ENCODE assay signal across 10 mouse cellular contexts in genomic region chr8:11981458-11981857, GRCm38 (mm10).
A peak's percentile ranks its signal among the peaks of the same experiment; 100 is the strongest.
DNase-seq lines count a peak whose midpoint lies in the region; ATAC-seq and TF ChIP-seq lines count a peak whose summit lies in the region.
"Had no signal": no experiment of that assay in that cellular context is flagged by ENCODE, and none has a peak within 500 bp of the region (broad histone marks: within the 10 kb centered on the region; RNA-seq: fewer than 3 reads in every experiment).

No protein-coding gene starts in this region.

- H3K4me1 ChIP-seq in forebrain, postnatal 0 days (ENCODE audit: insufficient read depth): no peaks in the 10 kb centered on the region
- H3K4me1 ChIP-seq in forebrain, embryonic 13.5 days: peaks cover 9% of the 10 kb centered on the region; the same call in 1 of the 2 replicates
- H3K4me1 ChIP-seq in midbrain, embryonic 11.5 days (ENCODE audit: control insufficient read depth, insufficient read depth, low read length): no peaks in the 10 kb centered on the region
- H3K4me1 ChIP-seq in midbrain, embryonic 15.5 days: no peaks in the 10 kb centered on the region
- H3K4me1 ChIP-seq in small intestine, adult 2 months (ENCODE audit: control insufficient read depth, insufficient read depth, insufficient read length, low read length): no peaks in the 10 kb centered on the region
- H3K4me1 ChIP-seq: limb, embryonic 15.5 days had no signal

- no peaks in the 10 kb centered on the region for H3K9me3 ChIP-seq in forebrain, postnatal 0 days (ENCODE audit: low read length)
- no peaks in the 10 kb centered on the region for H3K9me3 ChIP-seq in forebrain, embryonic 13.5 days (replicated peaks)
- H3K9me3 ChIP-seq in midbrain, embryonic 11.5 days (ENCODE audit: control insufficient read depth, low read length): no peaks in the 10 kb centered on the region
- no peaks in the 10 kb centered on the region for H3K9me3 ChIP-seq in midbrain, embryonic 15.5 days
- H3K9me3 ChIP-seq: limb, embryonic 15.5 days; neural tube, embryonic 13.5 days had no signal

- peak; percentile 53 for TF ChIP-seq CTCF in forebrain, postnatal 0 days (IDR thresholded peaks at IDR 0.05; ENCODE audit: low read depth)
- peak; percentile 52; the same call in 1 of the 2 replicates for TF ChIP-seq CTCF in small intestine, adult 2 months (IDR thresholded peaks at IDR 0.05; ENCODE audit: extremely low read depth, insufficient read length, insufficient replicate concordance, low read depth, low read length)

- H3K27me3 ChIP-seq in forebrain, postnatal 0 days (ENCODE audit: insufficient read depth, low read length): no peaks in the 10 kb centered on the region
- 0 out of 2 replicates have a peak, but pooled peaks cover 3% of the 10 kb centered on the region for H3K27me3 ChIP-seq in forebrain, embryonic 13.5 days
- no peaks in the 10 kb centered on the region for H3K27me3 ChIP-seq in midbrain, embryonic 11.5 days (ENCODE audit: control insufficient read depth, insufficient read depth, low read length)
- no peaks in the 10 kb centered on the region for H3K27me3 ChIP-seq in midbrain, embryonic 15.5 days (replicated peaks)
- H3K27me3 ChIP-seq in small intestine, adult 2 months (ENCODE audit: control insufficient read depth, insufficient read depth, low read length): no peaks in the 10 kb centered on the region

- no peak for DNase-seq in forebrain, postnatal 0 days
- peak; percentile 84 for DNase-seq in midbrain, embryonic 11.5 days (ENCODE audit: low spot score, missing footprints)
- peak; percentile 7 for DNase-seq in c-Kit-positive CD71-positive TER-119-negative erythroid progenitor cells, embryonic 14.5 days (ENCODE audit: low read depth)
- DNase-seq in frontal cortex, postnatal 25 days (ENCODE audit: low spot score in 2 of 2): no peak
- no peak for DNase-seq in layer of hippocampus, postnatal 36 days

- no peak overlapping the region for H3K9ac ChIP-seq in forebrain, postnatal 0 days
- H3K9ac ChIP-seq in forebrain, embryonic 13.5 days: no peak overlapping the region
- H3K9ac ChIP-seq in midbrain, embryonic 11.5 days (ENCODE audit: low read length): no peak overlapping the region
- H3K9ac ChIP-seq in midbrain, embryonic 15.5 days: no peak overlapping the region
- H3K9ac ChIP-seq: limb, embryonic 15.5 days; neural tube, embryonic 13.5 days had no signal

- no peak overlapping the region for H3K27ac ChIP-seq in forebrain, postnatal 0 days (ENCODE audit: low read depth, low read length)
- H3K27ac ChIP-seq in forebrain, embryonic 13.5 days: no peak overlapping the region
- no peak overlapping the region for H3K27ac ChIP-seq in midbrain, embryonic 11.5 days (ENCODE audit: low read depth, low read length)
- H3K27ac ChIP-seq in midbrain, embryonic 15.5 days: no peak overlapping the region
- H3K27ac ChIP-seq in small intestine, adult 2 months (ENCODE audit: insufficient read depth, low read depth, low read length): no peak overlapping the region
- H3K27ac ChIP-seq: limb, embryonic 15.5 days; neural tube, embryonic 13.5 days had no signal

- whole genome bisulfite sequencing in forebrain, postnatal 0 days: 89% methylated on average over 2 of the region's 2 CpGs
- 88% methylated on average over 2 of the region's 2 CpGs for WGBS in forebrain, embryonic 13.5 days
- WGBS in midbrain, embryonic 11.5 days: 68% methylated on average over 2 of the region's 2 CpGs
- 84% methylated on average over 2 of the region's 2 CpGs for WGBS in midbrain, embryonic 15.5 days
- WGBS in small intestine, adult 2 months: 76% methylated on average over 2 of the region's 2 CpGs

- no peak overlapping the region for H3K4me3 ChIP-seq in forebrain, postnatal 0 days (ENCODE audit: low read depth, low read length)
- no peak overlapping the region for H3K4me3 ChIP-seq in forebrain, embryonic 13.5 days
- H3K4me3 ChIP-seq in midbrain, embryonic 11.5 days (ENCODE audit: low read depth, low read length): no peak overlapping the region
- H3K4me3 ChIP-seq in midbrain, embryonic 15.5 days: no peak overlapping the region
- no peak overlapping the region for H3K4me3 ChIP-seq in small intestine, adult 2 months (ENCODE audit: low read depth, low read length)
- H3K4me3 ChIP-seq: limb, embryonic 15.5 days; neural tube, embryonic 13.5 days had no signal

- no peak for TF ChIP-seq POLR2A in small intestine, adult 2 months (IDR thresholded peaks at IDR 0.05; ENCODE audit: low read depth, low read length)

- no peaks in the 10 kb centered on the region for H3K36me3 ChIP-seq in forebrain, postnatal 0 days (ENCODE audit: insufficient read depth)
- H3K36me3 ChIP-seq in forebrain, embryonic 13.5 days (ENCODE audit: poor library complexity, severe bottlenecking): no peaks in the 10 kb centered on the region
- no peaks in the 10 kb centered on the region for H3K36me3 ChIP-seq in midbrain, embryonic 11.5 days (ENCODE audit: control insufficient read depth, insufficient read depth, low read length)
- H3K36me3 ChIP-seq in midbrain, embryonic 15.5 days (replicated peaks): no peaks in the 10 kb centered on the region
- H3K36me3 ChIP-seq in small intestine, adult 2 months (ENCODE audit: control insufficient read depth, insufficient read depth, low read length): no peaks in the 10 kb centered on the region
- H3K36me3 ChIP-seq: limb, embryonic 15.5 days; neural tube, embryonic 13.5 days had no signal

- no peak for ATAC-seq in forebrain, postnatal 0 days
- no peak for ATAC-seq in forebrain, embryonic 13.5 days
- no peak for ATAC-seq in midbrain, embryonic 11.5 days (ENCODE audit: low FRiP score)
- no peak for ATAC-seq in midbrain, embryonic 15.5 days (replicated peaks)

- no peak overlapping the region for H3K4me2 ChIP-seq in forebrain, postnatal 0 days (ENCODE audit: low read depth)
- H3K4me2 ChIP-seq in forebrain, embryonic 13.5 days: no peak overlapping the region
- H3K4me2 ChIP-seq in midbrain, embryonic 11.5 days: no peak overlapping the region
- no peak overlapping the region for H3K4me2 ChIP-seq in midbrain, embryonic 15.5 days
- H3K4me2 ChIP-seq: limb, embryonic 15.5 days; neural tube, embryonic 13.5 days had no signal

Comparison
In these comparisons a context has a peak if more than half of its experiments do, and no peak if none do; other contexts are left out.
1. DNase-seq: peak in midbrain, embryonic 11.5 days (single experiment) and c-Kit-positive CD71-positive TER-119-negative erythroid progenitor cells, embryonic 14.5 days (single experiment); none in forebrain, postnatal 0 days (single experiment), frontal cortex, postnatal 25 days (0 of 2) and layer of hippocampus, postnatal 36 days (0 of 2).